Mouse (Mus musculus) megakaryocyte, embryonic 14.5 days (primary cell): ENCODE data around the gene Tulp4.
"Not testable (repeated sequence)": the region's sequence is repeated elsewhere in the genome, so short reads cannot be mapped to it uniquely, and the experiment has no call there.

Experiments used
- FLI1 ChIP-seq: IDR thresholded peaks from 2 replicates; pipeline ENCODE4 v1.6.1; 2012; ENCODE audit warnings: low read length, inconsistent platforms, mixed read lengths
- GATA1 ChIP-seq: IDR thresholded peaks from 3 replicates; pipeline ENCODE4 v1.6.1; 2012; ENCODE audit warnings: mixed read lengths, low read length, inconsistent platforms, borderline replicate concordance

DNA sequence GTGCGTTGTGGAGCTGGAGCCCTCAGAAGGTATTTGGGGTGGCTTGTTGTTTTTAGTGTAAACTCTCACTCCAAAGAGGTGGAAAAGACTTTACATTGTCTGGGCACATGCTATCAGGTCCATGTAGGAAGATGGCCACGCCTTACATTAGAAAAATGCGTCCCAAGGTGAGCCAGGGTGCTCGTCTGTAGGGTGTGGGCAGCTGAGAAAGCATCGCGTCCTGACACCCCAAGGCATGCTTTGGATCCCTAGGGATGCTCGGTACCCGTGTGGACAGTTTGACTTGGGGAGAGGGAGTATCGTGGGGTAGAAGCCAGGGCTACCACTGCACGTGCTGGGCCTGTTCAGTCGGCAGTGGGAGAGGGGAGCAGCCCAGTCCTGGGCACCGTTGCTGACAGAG lies 182.8 kb downstream of the Tulp4 start:
- not testable (repeated sequence) for TF ChIP-seq GATA1, FLI1
